18 mouse cellular contexts compared by ENCODE assay signal in the genomic region with DNA sequence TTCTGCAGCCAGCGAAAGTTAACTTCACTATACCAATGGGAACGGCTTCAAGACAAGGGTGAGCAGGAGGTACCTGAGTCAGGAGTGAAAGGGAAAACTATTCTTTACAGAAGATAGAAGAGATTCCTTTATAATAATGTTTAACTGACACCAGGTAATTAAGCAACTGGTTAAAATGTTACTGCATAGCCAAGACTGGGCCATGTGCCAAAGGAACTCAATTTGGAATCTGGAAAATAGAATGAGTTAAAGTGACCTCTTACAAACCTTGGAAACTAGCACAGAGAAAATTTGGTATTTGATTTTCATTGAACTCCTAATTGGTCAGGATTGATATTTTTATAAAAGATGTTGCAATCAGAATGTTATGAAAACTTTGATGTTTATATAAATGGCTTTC.
DNase-seq lines count a peak whose midpoint lies in the region; ATAC-seq and TF ChIP-seq lines count a peak whose summit lies in the region.
"Had no signal": no experiment of that assay in that cellular context is flagged by ENCODE, and none has a peak within 500 bp of the region (broad histone marks: within the 10 kb centered on the region; RNA-seq: fewer than 3 reads in every experiment).

No protein-coding gene starts in this region.

- no peak for TF ChIP-seq POLR2A in kidney, adult 2 months (IDR thresholded peaks at IDR 0.05; ENCODE audit: low read depth, low read length)

- WGBS in heart, postnatal 0 days, result 74% methylated on average over 2 of the region's 2 CpGs
- 51% methylated on average over 2 of the region's 2 CpGs for WGBS in kidney, adult 2 months

- no peaks in the 10 kb centered on the region for H3K27me3 ChIP-seq in heart, postnatal 0 days (ENCODE audit: control insufficient read depth, insufficient read depth, low read length)
- H3K27me3 ChIP-seq in kidney, adult 2 months (replicated peaks; ENCODE audit: control insufficient read depth, insufficient read depth, low read length), result no peaks in the 10 kb centered on the region
- H3K27me3 ChIP-seq: CH12.LX; embryonic facial prominence, embryonic 13.5 days; midbrain, embryonic 15.5 days had no signal

- ATAC-seq in heart, postnatal 0 days (ENCODE audit: insufficient read depth, low read depth), result no peak
- ATAC-seq: hindbrain, postnatal 0 days; lung, postnatal 0 days; midbrain, embryonic 15.5 days had no signal

- no peak overlapping the region for H3K4me2 ChIP-seq in heart, postnatal 0 days (ENCODE audit: low read depth, low read length)
- H3K4me2 ChIP-seq: embryonic facial prominence, embryonic 13.5 days; midbrain, embryonic 15.5 days had no signal

- H3K9me3 ChIP-seq in heart, postnatal 0 days (replicated peaks; ENCODE audit: control insufficient read depth, low read length), result no peaks in the 10 kb centered on the region
- H3K9me3 ChIP-seq: embryonic facial prominence, embryonic 13.5 days; midbrain, embryonic 15.5 days had no signal

- H3K27ac ChIP-seq in heart, postnatal 0 days (ENCODE audit: low read depth), result peak overlapping the region; percentile 25; the same call in 1 of the 2 replicates
- no peak overlapping the region for H3K27ac ChIP-seq in kidney, adult 2 months (ENCODE audit: insufficient read depth, low read depth, low read length)
- H3K27ac ChIP-seq: embryonic facial prominence, embryonic 13.5 days; gastrocnemius, adult 2 months; hindbrain, postnatal 0 days; liver, embryonic 14.5 days; midbrain, embryonic 15.5 days had no signal

- DNase-seq in cerebellum, adult 8-10 months, result peak; percentile 21
- no peak for DNase-seq in cerebellum, adult 11 months
- no peak for DNase-seq in heart, postnatal 0 days (ENCODE audit: low spot score)
- DNase-seq in heart, postnatal 10 days, result no peak
- DNase-seq in kidney, adult 2 months, result peak; percentile 86
- peak; percentile 77 to 79 for DNase-seq in kidney, postnatal 36 days
- DNase-seq in testis, postnatal 10 days (ENCODE audit: low spot score), result no peak
- no peak for DNase-seq in gastrocnemius, postnatal 14 days
- DNase-seq: adrenal gland, adult 8-10 months; gastrocnemius, adult 2 months; layer of hippocampus, postnatal 36 days; thymus, postnatal 4 days had no signal

- H3K4me3 ChIP-seq in heart, postnatal 0 days (ENCODE audit: low read depth, low read length), result no peak overlapping the region
- no peak overlapping the region for H3K4me3 ChIP-seq in kidney, adult 2 months (ENCODE audit: insufficient read depth, low read depth, low read length)
- H3K4me3 ChIP-seq: embryonic facial prominence, embryonic 13.5 days; gastrocnemius, adult 2 months; midbrain, embryonic 15.5 days had no signal

- H3K36me3 ChIP-seq in heart, postnatal 0 days (replicated peaks; ENCODE audit: control insufficient read depth, insufficient read depth, low read length), result no peaks in the 10 kb centered on the region
- no peaks in the 10 kb centered on the region for H3K36me3 ChIP-seq in kidney, adult 2 months (ENCODE audit: control insufficient read depth, insufficient read depth, low read length)
- H3K36me3 ChIP-seq: embryonic facial prominence, embryonic 13.5 days; midbrain, embryonic 15.5 days had no signal

- TF ChIP-seq EP300 in heart, postnatal 0 days (IDR thresholded peaks at IDR 0.05; ENCODE audit: low read depth), result no peak

- H3K4me1 ChIP-seq in heart, postnatal 0 days (ENCODE audit: control insufficient read depth, insufficient read depth), result peaks cover 7% of the 10 kb centered on the region; the same call in 1 of the 2 replicates
- H3K4me1 ChIP-seq in kidney, adult 2 months (ENCODE audit: control insufficient read depth, insufficient read depth, low read length), result peaks cover 8% of the 10 kb centered on the region
- H3K4me1 ChIP-seq: midbrain, embryonic 15.5 days had no signal

- intact Hi-C loops in heart, postnatal 10 days (cut with DNase I), result no loop called here
- intact Hi-C loops in gastrocnemius, postnatal 14 days (cut with DNase I; ENCODE audit: low total_unique reads), result no loop called here

- H3K9ac ChIP-seq in heart, postnatal 0 days (replicated peaks; ENCODE audit: low read depth, low read length), result no peak overlapping the region
- H3K9ac ChIP-seq: embryonic facial prominence, embryonic 13.5 days; liver, embryonic 14.5 days; midbrain, embryonic 15.5 days had no signal

- TF ChIP-seq CTCF in heart, postnatal 0 days (IDR thresholded peaks at IDR 0.05; ENCODE audit: low read depth), result no peak
- no peak for TF ChIP-seq CTCF in kidney, adult 2 months (conservative IDR thresholded peaks at IDR 0.05; ENCODE audit: insufficient read depth, insufficient read length, low read depth, low read length)

Comparison
In these comparisons a context has a peak if more than half of its experiments do, and no peak if none do; other contexts are left out.
1. DNase-seq: peak in cerebellum, adult 8-10 months (single experiment), kidney, adult 2 months (single experiment) and kidney, postnatal 36 days (2 of 2); none in cerebellum, adult 11 months (single experiment), heart, postnatal 0 days (single experiment), heart, postnatal 10 days (0 of 2), testis, postnatal 10 days (single experiment) and gastrocnemius, postnatal 14 days (single experiment).